Mouse (Mus musculus): ENCODE results near the gene Gpd2. TPM values are rescaled to one million over a fixed set of nuclear protein-coding genes. Genes with fewer than 3 reads are reported as not detected.

Gpd2 gene
- total and polyA plus RNA-seq, 3 experiments: 6.2 to 42.0 (median 33.3) TPM

DNA sequence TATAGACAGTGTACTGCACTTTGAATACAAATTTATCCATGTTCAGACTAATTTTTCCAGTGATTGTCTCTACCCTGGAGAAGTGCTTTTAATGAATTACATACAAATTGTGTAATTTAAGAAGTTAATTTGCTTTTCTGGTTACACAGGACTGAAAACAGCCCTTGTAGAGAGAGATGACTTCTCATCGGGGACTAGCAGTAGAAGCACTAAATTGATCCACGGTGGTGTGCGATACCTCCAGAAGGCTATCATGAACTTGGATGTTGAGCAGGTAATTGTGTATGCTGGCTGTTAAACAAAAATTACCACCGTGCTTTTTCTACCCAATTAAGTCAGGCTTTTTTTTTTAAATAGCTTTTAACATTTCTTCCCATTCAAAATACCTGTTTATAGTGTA, 66.8 kb downstream of the Gpd2 start:
- Histone ChIP-seq H3K9me3 (replicated peaks) (no peaks in the 10 kb centered on the region), H3K27me3 (ENCODE audit: insufficient read depth, low read length) (no peaks in the 10 kb centered on the region), H3K4me1 (ENCODE audit: insufficient read depth, low read depth, low read length) (no peaks in the 10 kb centered on the region), H3K36me3 (replicated peaks) (peaks cover 59% of the 10 kb centered on the region), H3K4me3 (ENCODE audit: low read depth, low read length) (no peak overlapping the region)
- ATAC-seq (ENCODE audit: extremely low read depth, insufficient number of reproducible peaks, low FRiP score, poor library complexity, severe bottlenecking) (no peak), DNase-seq (ENCODE audit: low spot score) (no peak)
- TF ChIP-seq TAL1 (conservative IDR thresholded peaks at IDR 0.05; ENCODE audit: low read depth, low read length) (no peak), GATA2 (IDR thresholded peaks at IDR 0.05; ENCODE audit: borderline replicate concordance, low read depth, low read length) (no peak), CTCF (IDR thresholded peaks at IDR 0.05; ENCODE audit: low read depth, low read length) (no peak), GATA1 (IDR thresholded peaks at IDR 0.05; ENCODE audit: borderline replicate concordance, low read length) (no peak), POLR2AphosphoS5 (IDR thresholded peaks at IDR 0.05; ENCODE audit: insufficient replicate concordance, low read depth, low read length) (no peak)

DNA sequence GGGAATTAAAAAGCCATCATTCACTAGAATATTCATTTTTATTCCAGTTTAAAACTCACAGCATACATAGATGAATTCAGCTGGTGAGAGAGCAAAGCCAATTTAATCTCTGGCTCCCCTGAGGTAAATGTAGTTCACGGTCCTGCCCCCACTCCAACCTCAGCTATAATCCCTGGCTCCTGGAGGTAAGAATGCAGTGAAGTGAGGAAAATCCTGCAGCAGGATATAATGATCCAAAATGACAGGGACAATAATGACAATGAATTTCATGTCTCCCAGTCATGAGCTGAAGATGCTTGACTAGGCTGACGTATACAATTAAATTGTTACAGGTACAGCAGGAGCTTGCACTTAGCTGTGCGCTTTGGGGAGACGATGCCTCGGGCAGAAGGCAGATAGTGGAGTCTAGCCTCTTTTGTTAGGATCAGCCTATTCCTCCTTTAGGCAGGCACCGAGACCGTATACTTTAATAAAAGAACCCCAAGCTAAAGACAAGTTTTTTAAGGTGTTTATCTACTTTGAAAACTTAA, 74.9 kb downstream of the Gpd2 start:
- ATAC-seq (ENCODE audit: extremely low read depth, insufficient number of reproducible peaks, low FRiP score, poor library complexity, severe bottlenecking) (no peak), DNase-seq (ENCODE audit: low spot score) (no peak)
- Histone ChIP-seq H3K4me3 (ENCODE audit: low read depth, low read length) (no peak overlapping the region), H3K9me3 (replicated peaks) (no peaks in the 10 kb centered on the region), H3K27me3 (ENCODE audit: insufficient read depth, low read length) (no peaks in the 10 kb centered on the region), H3K4me1 (ENCODE audit: insufficient read depth, low read depth, low read length) (peaks cover 4% of the 10 kb centered on the region; the same call in 1 of the 2 replicates), H3K36me3 (replicated peaks) (peaks cover 40% of the 10 kb centered on the region)
- no peak for TF ChIP-seq GATA1 (IDR thresholded peaks at IDR 0.05; ENCODE audit: borderline replicate concordance, low read length)
- TF ChIP-seq GATA2 (IDR thresholded peaks at IDR 0.05; ENCODE audit: borderline replicate concordance, low read depth, low read length): no peak
- no peak for TF ChIP-seq TAL1 (conservative IDR thresholded peaks at IDR 0.05; ENCODE audit: low read depth, low read length)
- TF ChIP-seq POLR2AphosphoS5 (IDR thresholded peaks at IDR 0.05; ENCODE audit: insufficient replicate concordance, low read depth, low read length): no peak
- TF ChIP-seq CTCF (IDR thresholded peaks at IDR 0.05; ENCODE audit: low read depth, low read length): no peak

DNA sequence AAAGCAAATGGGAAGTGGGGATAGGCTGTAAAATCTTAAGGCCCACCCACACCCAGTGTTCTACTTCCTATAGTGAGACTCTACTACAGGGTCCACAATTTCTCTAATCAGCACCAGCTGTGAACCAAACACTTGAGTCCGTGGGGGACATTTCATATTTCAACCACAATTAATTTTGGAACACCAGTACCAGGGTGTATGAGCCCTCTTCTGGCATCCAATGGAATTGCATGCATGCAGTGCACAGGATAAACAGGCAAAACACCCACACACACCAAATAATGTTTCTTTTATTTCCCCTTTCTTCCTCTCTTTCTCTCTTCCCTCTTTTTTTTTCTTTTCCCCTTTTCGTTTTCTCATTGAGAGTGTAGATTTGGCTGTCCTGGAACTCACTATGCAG, 78.6 kb downstream of the Gpd2 start:
- ATAC-seq (ENCODE audit: extremely low read depth, insufficient number of reproducible peaks, low FRiP score, poor library complexity, severe bottlenecking): peak; percentile 28; the same call in 1 of the 2 replicates
- H3K4me1 ChIP-seq (ENCODE audit: insufficient read depth, low read depth, low read length): peaks cover 7% of the 10 kb centered on the region; the same call in 1 of the 2 replicates
- DNase-seq (ENCODE audit: low spot score): peak; percentile 20
- no peaks in the 10 kb centered on the region for H3K9me3 ChIP-seq (replicated peaks)
- no peaks in the 10 kb centered on the region for H3K27me3 ChIP-seq (ENCODE audit: insufficient read depth, low read length)
- no peak for TF ChIP-seq POLR2AphosphoS5 (IDR thresholded peaks at IDR 0.05; ENCODE audit: insufficient replicate concordance, low read depth, low read length)
- peak; percentile 83 for TF ChIP-seq CTCF (IDR thresholded peaks at IDR 0.05; ENCODE audit: low read depth, low read length)
- TF ChIP-seq GATA2 (IDR thresholded peaks at IDR 0.05; ENCODE audit: borderline replicate concordance, low read depth, low read length): no peak
- no peak overlapping the region for H3K4me3 ChIP-seq (ENCODE audit: low read depth, low read length)
- peaks cover 28% of the 10 kb centered on the region for H3K36me3 ChIP-seq (replicated peaks)

DNA sequence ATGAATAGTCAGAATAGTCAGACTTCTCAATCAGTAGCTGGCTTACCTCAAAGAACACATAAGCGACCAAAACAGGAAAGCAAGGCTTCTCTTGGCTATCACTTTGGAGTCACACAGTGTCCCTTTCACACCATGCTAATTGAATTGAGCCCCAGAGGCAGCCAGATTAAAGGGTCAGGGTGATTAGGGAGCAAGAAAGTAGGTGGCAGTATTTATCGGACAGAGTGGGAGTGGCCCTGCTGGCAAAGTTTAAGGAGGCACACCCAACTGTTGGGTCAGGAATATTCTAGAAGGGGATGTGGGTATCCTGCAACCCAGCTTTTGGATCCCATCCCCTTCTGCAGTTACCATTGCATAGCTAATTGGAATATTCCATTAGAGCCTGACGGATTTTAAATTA, 80.9 kb downstream of the Gpd2 start:
- DNase-seq (ENCODE audit: low spot score) (no peak), ATAC-seq (ENCODE audit: extremely low read depth, insufficient number of reproducible peaks, low FRiP score, poor library complexity, severe bottlenecking) (no peak)
- Histone ChIP-seq H3K9me3 (replicated peaks) (no peaks in the 10 kb centered on the region), H3K4me3 (ENCODE audit: low read depth, low read length) (no peak overlapping the region), H3K27me3 (ENCODE audit: insufficient read depth, low read length) (no peaks in the 10 kb centered on the region), H3K4me1 (ENCODE audit: insufficient read depth, low read depth, low read length) (peaks cover 7% of the 10 kb centered on the region; the same call in 1 of the 2 replicates), H3K36me3 (replicated peaks) (peaks cover 18% of the 10 kb centered on the region)
- no peak for TF ChIP-seq POLR2AphosphoS5 (IDR thresholded peaks at IDR 0.05; ENCODE audit: insufficient replicate concordance, low read depth, low read length)

DNA sequence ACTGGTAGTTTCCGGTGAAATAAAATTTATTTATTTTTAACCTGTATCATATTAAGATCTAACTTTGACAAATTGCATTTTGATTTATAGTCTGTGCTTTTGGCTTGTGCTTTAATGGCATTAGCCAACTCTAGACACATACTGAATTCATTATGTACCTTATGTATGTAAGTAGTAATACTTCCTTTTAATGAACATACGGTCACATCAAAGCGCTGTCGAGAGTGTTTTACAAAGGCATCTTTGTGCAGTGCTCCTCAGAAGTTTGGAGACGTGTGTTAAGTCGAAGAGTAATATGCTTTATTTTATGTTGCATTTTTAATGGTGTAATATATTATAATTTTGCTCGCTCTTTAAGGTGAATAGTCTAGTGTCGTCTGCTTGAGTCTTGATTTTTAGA, 88.7 kb downstream of the Gpd2 start:
- H3K27me3 ChIP-seq (ENCODE audit: insufficient read depth, low read length): no peaks in the 10 kb centered on the region
- no peak for ATAC-seq (ENCODE audit: extremely low read depth, insufficient number of reproducible peaks, low FRiP score, poor library complexity, severe bottlenecking)
- H3K4me1 ChIP-seq (ENCODE audit: insufficient read depth, low read depth, low read length): peaks cover 34% of the 10 kb centered on the region
- TF ChIP-seq CTCF (IDR thresholded peaks at IDR 0.05; ENCODE audit: low read depth, low read length) (no peak), POLR2AphosphoS5 (IDR thresholded peaks at IDR 0.05; ENCODE audit: insufficient replicate concordance, low read depth, low read length) (no peak), GATA2 (IDR thresholded peaks at IDR 0.05; ENCODE audit: borderline replicate concordance, low read depth, low read length) (no peak), GATA1 (IDR thresholded peaks at IDR 0.05; ENCODE audit: borderline replicate concordance, low read length) (no peak), TAL1 (conservative IDR thresholded peaks at IDR 0.05; ENCODE audit: low read depth, low read length) (no peak)
- peaks cover 10% of the 10 kb centered on the region for H3K36me3 ChIP-seq (replicated peaks)
- DNase-seq (ENCODE audit: low spot score): no peak
- no peak overlapping the region for H3K4me3 ChIP-seq (ENCODE audit: low read depth, low read length)
- H3K9me3 ChIP-seq (replicated peaks): no peaks in the 10 kb centered on the region

DNA sequence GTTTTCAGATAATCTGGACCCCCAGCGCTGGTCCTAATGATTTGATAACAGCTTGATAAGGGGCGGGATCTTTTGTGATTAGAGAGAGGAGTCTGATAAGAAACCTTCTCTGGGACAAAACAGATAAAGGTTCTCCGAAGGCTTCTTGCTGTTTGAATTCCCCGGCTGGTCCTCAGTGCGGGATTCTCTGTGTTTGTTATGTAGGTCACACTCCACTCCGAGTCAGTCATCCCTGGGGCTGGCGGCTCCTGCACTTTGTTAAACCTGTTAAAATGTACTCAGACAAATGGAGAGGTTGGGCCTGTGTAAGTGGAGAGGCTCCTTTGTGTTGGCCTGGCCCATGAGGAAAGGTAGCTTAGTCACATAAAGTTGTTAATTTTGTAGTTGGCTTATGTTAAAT, 91.9 kb downstream of the Gpd2 start:
- Histone ChIP-seq H3K36me3 (replicated peaks) (peaks cover 13% of the 10 kb centered on the region), H3K27me3 (ENCODE audit: insufficient read depth, low read length) (no peaks in the 10 kb centered on the region), H3K9me3 (replicated peaks) (no peaks in the 10 kb centered on the region), H3K4me1 (ENCODE audit: insufficient read depth, low read depth, low read length) (peaks cover 34% of the 10 kb centered on the region), H3K4me3 (ENCODE audit: low read depth, low read length) (no peak overlapping the region; the same call in 1 of the 2 replicates)
- TF ChIP-seq GATA2 (IDR thresholded peaks at IDR 0.05; ENCODE audit: borderline replicate concordance, low read depth, low read length): no peak
- TF ChIP-seq GATA1 (IDR thresholded peaks at IDR 0.05; ENCODE audit: borderline replicate concordance, low read length): no peak
- no peak for TF ChIP-seq POLR2AphosphoS5 (IDR thresholded peaks at IDR 0.05; ENCODE audit: insufficient replicate concordance, low read depth, low read length)
- no peak for TF ChIP-seq TAL1 (conservative IDR thresholded peaks at IDR 0.05; ENCODE audit: low read depth, low read length)
- TF ChIP-seq CTCF (IDR thresholded peaks at IDR 0.05; ENCODE audit: low read depth, low read length): no peak
- no peak for DNase-seq (ENCODE audit: low spot score)
- peak; percentile 58; the same call in 1 of the 2 replicates for ATAC-seq (ENCODE audit: extremely low read depth, insufficient number of reproducible peaks, low FRiP score, poor library complexity, severe bottlenecking)

Measured in G1E (cell line).